Mouse (Mus musculus) MEL (cell line): Measurements from ENCODE around the gene Gm20388. TPM values are rescaled to one million over a fixed set of nuclear protein-coding genes. Genes with fewer than 3 reads are reported as not detected.

Experiments
- DNase-seq: peaks from one replicate; pipeline ENCODE4 v3.0.0; 2011; ENCODE audit warnings: low read depth, low spot score
- H3K27ac ChIP-seq: 2 replicates; pipeline ENCODE4 v1.5.1; 2012; ENCODE audit warnings: low read depth, mild to moderate bottlenecking, control low read depth, low read length, moderate library complexity; ENCODE audit not compliant: control insufficient read depth
- H3K27me3 ChIP-seq, 2 experiments: fragments of 150-350 bp in 1 of 2; sonication (generic) in 1 of 2; 2 replicates each; pipeline ENCODE4 v1.6.1; 2012; ENCODE audit warnings: low read length in 2 of 2, mild to moderate bottlenecking in 2 of 2, improper control_type of control experiment in 1 of 2, moderate library complexity in 1 of 2; ENCODE audit not compliant: insufficient read depth in 2 of 2, control insufficient read depth in 1 of 2
- H3K36me3 ChIP-seq, 2 experiments: 2 replicates each; pipeline ENCODE4 v1.6.1; 2012 to 2014; ENCODE audit warnings: low read length in 2 of 2, improper control_type of control experiment in 1 of 2, inconsistent platforms in 1 of 2, mild to moderate bottlenecking in 1 of 2; ENCODE audit not compliant: insufficient read depth in 2 of 2, control insufficient read depth in 1 of 2
- H3K4me1 ChIP-seq, 2 experiments: fragments of 150-350 bp in 1 of 2; sonication (generic) in 1 of 2; 2 replicates each; pipeline ENCODE4 v1.6.1; 2012; ENCODE audit warnings: low read length in 2 of 2, improper control_type of control experiment in 1 of 2, mild to moderate bottlenecking in 1 of 2; ENCODE audit not compliant: insufficient read depth in 2 of 2, control insufficient read depth in 1 of 2
- H3K4me3 ChIP-seq, 2 experiments: fragments of 150-350 bp in 1 of 2; sonication (generic) in 1 of 2; 2 replicates each; pipeline ENCODE4 v1.5.1; 2012; ENCODE audit warnings: low read depth in 2 of 2, low read length in 2 of 2, mild to moderate bottlenecking in 2 of 2, moderate library complexity in 2 of 2, control low read depth in 1 of 2, improper control_type of control experiment in 1 of 2; ENCODE audit not compliant: control insufficient read depth in 1 of 2, insufficient read depth in 1 of 2
- H3K79me2 ChIP-seq: 2 replicates; pipeline ENCODE4 v1.6.1; 2012; ENCODE audit warnings: mild to moderate bottlenecking, low read length, moderate library complexity; ENCODE audit not compliant: control insufficient read depth, poor library complexity, insufficient read depth
- H3K9ac ChIP-seq: 2 replicates; pipeline ENCODE4 v1.6.1; 2012; ENCODE audit warnings: low read depth, mild to moderate bottlenecking, control low read depth, low read length, moderate library complexity; ENCODE audit not compliant: control insufficient read depth, poor library complexity, severe bottlenecking
- H3K9me3 ChIP-seq: fragments of 150-350 bp; sonication (generic); replicated peaks from 2 replicates; pipeline ENCODE4 v1.6.1; 2012; ENCODE audit warnings: mild to moderate bottlenecking, low read length, improper control_type of control experiment, moderate library complexity; ENCODE audit not compliant: insufficient read depth
- CHD1 ChIP-seq: IDR thresholded peaks from 2 replicates; pipeline ENCODE4 v1.6.1; 2012; ENCODE audit warnings: low read depth, mild to moderate bottlenecking, inconsistent platforms, low read length, improper control_type of control experiment
- CTCF ChIP-seq, 3 experiments: IDR thresholded peaks in 2 of 3; conservative IDR thresholded peaks in 1 of 3; 2 replicates each; pipeline ENCODE4 v1.5.1; 2011 to 2012; ENCODE audit warnings: low read length in 3 of 3, low read depth in 2 of 3, mild to moderate bottlenecking in 2 of 3, improper control_type of control experiment in 1 of 3, inconsistent platforms in 1 of 3, mixed read lengths in 1 of 3, moderate library complexity in 1 of 3; ENCODE audit not compliant: control insufficient read depth in 1 of 3, insufficient read depth in 1 of 3, poor library complexity in 1 of 3, severe bottlenecking in 1 of 3
- EP300 ChIP-seq, 2 experiments: IDR thresholded peaks; 2 replicates each; pipeline ENCODE4 v1.6.1; 2011; ENCODE audit warnings: improper control_type of control experiment in 2 of 2, low read length in 2 of 2, low read depth in 1 of 2, mild to moderate bottlenecking in 1 of 2
- ETS1 ChIP-seq: IDR thresholded peaks from 2 replicates; pipeline ENCODE4 v1.6.1; 2012; ENCODE audit warnings: low read depth, mild to moderate bottlenecking, inconsistent platforms, low read length, improper control_type of control experiment, moderate library complexity
- GABPA ChIP-seq: IDR thresholded peaks from 2 replicates; pipeline ENCODE4 v1.6.1; 2012; ENCODE audit warnings: low read depth, mild to moderate bottlenecking, inconsistent platforms, low read length, improper control_type of control experiment, moderate library complexity
- JUND ChIP-seq: IDR thresholded peaks from 2 replicates; pipeline ENCODE4 v1.6.1; 2011; ENCODE audit warnings: low read depth, mild to moderate bottlenecking, improper control_type of control experiment, low read length
- MAFK ChIP-seq: IDR thresholded peaks from 2 replicates; pipeline ENCODE4 v1.6.1; 2011; ENCODE audit warnings: low read depth, mild to moderate bottlenecking, low read length, improper control_type of control experiment, borderline replicate concordance
- MAZ ChIP-seq: IDR thresholded peaks from 2 replicates; pipeline ENCODE4 v1.6.1; 2012; ENCODE audit warnings: low read depth, mild to moderate bottlenecking, inconsistent platforms, low read length, improper control_type of control experiment
- MXI1 ChIP-seq: IDR thresholded peaks from 2 replicates; pipeline ENCODE4 v1.6.1; 2011; ENCODE audit warnings: mild to moderate bottlenecking, low read depth, low read length, improper control_type of control experiment
- POLR2AphosphoS2 ChIP-seq: IDR thresholded peaks from 2 replicates; pipeline ENCODE4 v1.6.1; 2011; ENCODE audit warnings: low read length, improper control_type of control experiment
- POLR2AphosphoS5 ChIP-seq: IDR thresholded peaks from 2 replicates; pipeline ENCODE4 v1.6.1; 2012; ENCODE audit warnings: low read depth, borderline replicate concordance, mild to moderate bottlenecking, inconsistent platforms, low read length, moderate library complexity, mixed read lengths
- SIN3A ChIP-seq: IDR thresholded peaks from 2 replicates; pipeline ENCODE4 v1.6.1; 2012; ENCODE audit warnings: low read length, improper control_type of control experiment, inconsistent platforms
- TBP ChIP-seq: IDR thresholded peaks from 2 replicates; pipeline ENCODE4 v1.8.0; 2011; ENCODE audit warnings: low read depth, low read length, improper control_type of control experiment
- USF1 ChIP-seq: IDR thresholded peaks from 2 replicates; pipeline ENCODE4 v1.6.1; 2014; ENCODE audit warnings: low read depth, mild to moderate bottlenecking, inconsistent platforms, low read length, improper control_type of control experiment, moderate library complexity
- ZMIZ1 ChIP-seq: IDR thresholded peaks from 2 replicates; pipeline ENCODE4 v1.6.1; 2012; ENCODE audit warnings: low read depth, mild to moderate bottlenecking, inconsistent platforms, low read length, improper control_type of control experiment, moderate library complexity
- ZNF384 ChIP-seq: IDR thresholded peaks from 2 replicates; pipeline ENCODE4 v1.6.1; 2012; ENCODE audit warnings: low read depth, mild to moderate bottlenecking, inconsistent platforms, low read length, improper control_type of control experiment
- polyA plus RNA-seq, 2 experiments: library from polyadenylated mRNA; stranded (reverse) in 1 of 2; unstranded in 1 of 2; fragments of >175 nt in 1 of 2; fragments of >200 nt in 1 of 2; gene quantifications; 2 replicates each; pipeline versions ENCODE4 v1.2.1 to v1.2.4; 2012; ENCODE audit warnings: low replicate concordance in 2 of 2, low read depth in 1 of 2; ENCODE audit not compliant: insufficient read length in 2 of 2, insufficient read depth in 1 of 2, missing spikeins in 1 of 2
- total RNA-seq: library from RNA; depleted of rRNA; stranded (reverse); fragments of 300-350 nt; gene quantifications from 2 replicates; pipeline ENCODE4 v1.2.3, GENCODE M21; 2012

The Gm20388 gene
- total and polyA plus RNA-seq, 3 experiments: 11.1 to 17.8 TPM; not detected in 1

GRCm38 (mm10) chr8:120492193-120492880 lies 581.7 kb downstream of the Gm20388 start:
- TF ChIP-seq ETS1 (peak; percentile 15; the same call in 1 of the 2 replicates), TBP (0 out of 2 replicates have a peak, but pooled peaks have one; percentile 27), ZMIZ1 (no peak), MXI1 (no peak), SIN3A (peak; percentile 51; the same call in 1 of the 2 replicates)
- TF ChIP-seq, all 39 proteins: peak for 3
- Histone ChIP-seq H3K36me3 (peaks cover 0 to 30% of the 10 kb centered on the region in 2 experiments; a peak in 3 of 4 replicates), H3K4me1 (peaks cover 11 to 40% of the 10 kb centered on the region in 2 experiments; a peak in 3 of 4 replicates), H3K4me3 (peak overlapping the region; percentile 85 to 93), H3K9ac (peak overlapping the region; percentile 89), H3K27me3 (no peaks in the 10 kb centered on the region), H3K27ac (peak overlapping the region; percentile 22; the same call in 1 of the 2 replicates), H3K79me2 (peaks cover 97% of the 10 kb centered on the region), H3K9me3 (no peaks in the 10 kb centered on the region)
- peak; percentile 78 for DNase-seq

- peaks cover 97% of the 10 kb centered on the region for H3K79me2 ChIP-seq
- H3K27me3 ChIP-seq: no peaks in the 10 kb centered on the region
- peaks cover 12 to 45% of the 10 kb centered on the region in 2 experiments; a peak in 3 of 4 replicates for H3K4me1 ChIP-seq
- peak overlapping the region; percentile 51 for H3K27ac ChIP-seq
- H3K9ac ChIP-seq: peak overlapping the region; percentile 89
- peaks cover 0 to 33% of the 10 kb centered on the region in 2 experiments; a peak in 3 of 4 replicates for H3K36me3 ChIP-seq
- H3K4me3 ChIP-seq: peak overlapping the region; percentile 85 to 93
- peak; percentile 37 for DNase-seq
- H3K9me3 ChIP-seq: no peaks in the 10 kb centered on the region
- TF ChIP-seq POLR2AphosphoS5 (peak; percentile 76; the same call in 1 of the 2 replicates), USF1 (no peak)
Measured at GRCm38 (mm10) chr8:120492881-120493220, 582.2 kb downstream of the Gm20388 start.

GRCm38 (mm10) chr8:120493508-120494464 lies 583.1 kb downstream of the Gm20388 start:
- no peaks in the 10 kb centered on the region for H3K27me3 ChIP-seq
- H3K27ac ChIP-seq: peak overlapping the region; percentile 51
- DNase-seq: peak; percentile 54
- peak overlapping the region; percentile 89 for H3K9ac ChIP-seq
- peaks cover 100% of the 10 kb centered on the region for H3K79me2 ChIP-seq
- peaks cover 15 to 55% of the 10 kb centered on the region in 2 experiments; a peak in 3 of 4 replicates for H3K4me1 ChIP-seq
- H3K9me3 ChIP-seq: no peaks in the 10 kb centered on the region
- TF ChIP-seq GABPA (no peak), JUND (no peak), USF1 (0 out of 2 replicates have a peak, but pooled peaks have one; percentile 9), MAZ (0 out of 2 replicates have a peak, but pooled peaks have one; percentile 11), POLR2AphosphoS2 (no peak), EP300 (IDR thresholded peaks at IDR 0.05; ENCODE audit: low read depth in 1 of 2, low read length in 2 of 2) (0 out of 4 replicates have a peak, but pooled peaks of 1 of the 2 experiments have one; percentile 6), CTCF (IDR thresholded peaks at IDR 0.05 in 2 of 3, conservative IDR thresholded peaks at IDR 0.05 in 1 of 3; ENCODE audit: control insufficient read depth in 1 of 3, insufficient read depth in 1 of 3, low read depth in 2 of 3, low read length in 3 of 3, poor library complexity in 1 of 3, severe bottlenecking in 1 of 3) (no peak), ZNF384 (0 out of 2 replicates have a peak, but pooled peaks have one; percentile 14), MAFK (no peak), ZMIZ1 (no peak), SIN3A (peak; percentile 42), CHD1 (no peak)
- peak overlapping the region; percentile 85 to 93 for H3K4me3 ChIP-seq
- H3K36me3 ChIP-seq: peaks cover 0 to 42% of the 10 kb centered on the region in 2 experiments; a peak in 3 of 4 replicates
